ENCODE assay signal across 23 mouse cellular contexts in the genomic region with DNA sequence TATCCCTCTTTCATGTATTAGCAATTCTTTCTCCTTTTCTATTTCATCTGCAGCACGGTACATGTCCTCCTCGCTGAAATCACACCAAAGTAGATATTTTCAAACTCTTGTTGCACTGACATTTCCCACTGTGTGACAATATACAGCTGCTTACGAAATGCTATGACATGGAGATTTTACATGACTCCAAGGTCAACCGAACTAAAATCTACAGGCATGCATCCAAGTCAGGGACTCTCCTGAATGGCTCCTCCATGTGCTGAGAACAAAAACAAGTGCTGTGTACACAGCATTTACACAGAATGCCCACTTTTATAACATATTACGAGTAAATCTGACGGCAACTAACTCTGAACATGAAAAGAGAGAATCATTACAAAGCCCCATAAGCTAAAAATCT. TPM values are rescaled to one million over a fixed set of nuclear protein-coding genes. Genes with fewer than 3 reads are reported as not detected.
DNase-seq lines count a peak whose midpoint lies in the region; TF ChIP-seq lines count a peak whose summit lies in the region.
"Had no signal": no experiment of that assay in that cellular context is flagged by ENCODE, and none has a peak within 500 bp of the region (broad histone marks: within the 10 kb centered on the region; RNA-seq: fewer than 3 reads in every experiment).

No protein-coding gene starts in this region.

- H3K27ac ChIP-seq in heart, adult 2 months, result peak overlapping the region; percentile 36
- H3K27ac ChIP-seq in liver, adult 2 months (replicated peaks; ENCODE audit: insufficient read depth, low read depth, low read length), result no peak overlapping the region
- H3K27ac ChIP-seq: forebrain, embryonic 10.5 days; forebrain, embryonic 13.5 days; hindbrain, embryonic 14.5 days; hindbrain, postnatal 0 days had no signal

- DNase-seq in adrenal gland, postnatal 10 days, result peak; percentile 25
- no peak for DNase-seq in adrenal gland, postnatal 36 days
- no peak for DNase-seq in heart, adult 2 months
- DNase-seq in heart, adult 18-20 months, result no peak
- DNase-seq in liver, adult 2 months (ENCODE audit: extremely low read depth, low read depth, low spot score), result peak; percentile 57
- no peak for DNase-seq in liver
- DNase-seq: adrenal gland, postnatal 25 days; B cell, adult 2 months; cerebellum, adult 18-20 months; cerebellum, adult 9-10 months; cerebellum, postnatal 14 days; gastrocnemius, postnatal 14 days; heart, postnatal 14 days; heart, postnatal 4 days had no signal

- WGBS in heart, adult 2 months, result 63% methylated on average over 6 of the region's 6 CpGs
- WGBS in liver, adult 2 months, result 33% methylated on average over 6 of the region's 6 CpGs

- H3K4me3 ChIP-seq in heart, adult 2 months, result no peak overlapping the region
- no peak overlapping the region for H3K4me3 ChIP-seq in liver, adult 2 months (ENCODE audit: insufficient read depth, low read depth, low read length)
- H3K4me3 ChIP-seq: forebrain, embryonic 10.5 days; forebrain, embryonic 13.5 days; heart, embryonic 12.5 days; heart, embryonic 15.5 days had no signal

- no peak overlapping the region for H3K9ac ChIP-seq in heart, adult 2 months (ENCODE audit: low read depth, low read length)
- H3K9ac ChIP-seq in liver, adult 2 months (ENCODE audit: low read depth, low read length), result no peak overlapping the region
- H3K9ac ChIP-seq: forebrain, embryonic 13.5 days; heart, embryonic 12.5 days; heart, embryonic 15.5 days; hindbrain, embryonic 14.5 days had no signal

- TF ChIP-seq CTCF in heart, adult 2 months (IDR thresholded peaks at IDR 0.05), result no peak
- no peak for TF ChIP-seq CTCF in liver, adult 2 months (IDR thresholded peaks at IDR 0.05; ENCODE audit: low read depth, low read length)

- TF ChIP-seq POLR2A in heart, adult 2 months (IDR thresholded peaks at IDR 0.05; ENCODE audit: insufficient read depth, low read depth, low read length), result no peak
- no peak for TF ChIP-seq POLR2A in liver, adult 2 months (IDR thresholded peaks at IDR 0.05; ENCODE audit: extremely low read depth, insufficient read depth, low read length)

- intact Hi-C loops in heart, adult 2 months (cut with DNase I), result no loop called here

- no peak for TF ChIP-seq EP300 in heart, adult 2 months (IDR thresholded peaks at IDR 0.05; ENCODE audit: insufficient read depth, low read depth, low read length)

- H3K27me3 ChIP-seq in heart, adult 2 months (ENCODE audit: control insufficient read depth, insufficient read depth, low read length), result no peaks in the 10 kb centered on the region
- H3K27me3 ChIP-seq in liver, adult 2 months (ENCODE audit: control insufficient read depth, insufficient read depth, low read length), result no peaks in the 10 kb centered on the region
- H3K27me3 ChIP-seq: CH12.LX; forebrain, embryonic 13.5 days; heart, embryonic 12.5 days; heart, embryonic 15.5 days; Patski had no signal

- peaks cover 22% of the 10 kb centered on the region for H3K4me1 ChIP-seq in heart, adult 2 months (ENCODE audit: control insufficient read depth, insufficient read depth, low read length)
- H3K4me1 ChIP-seq in liver, adult 2 months (ENCODE audit: control insufficient read depth, insufficient read depth, low read length), result peaks cover 58% of the 10 kb centered on the region

- no peaks in the 10 kb centered on the region; the same call in 1 of the 2 replicates for H3K79me2 ChIP-seq in heart, adult 2 months (replicated peaks; ENCODE audit: control insufficient read depth, insufficient read depth, low read length)
- peaks cover 33% of the 10 kb centered on the region for H3K79me2 ChIP-seq in liver, adult 2 months (ENCODE audit: control insufficient read depth, insufficient read depth, low read length)

- peaks cover 22% of the 10 kb centered on the region for H3K36me3 ChIP-seq in heart, adult 2 months (ENCODE audit: control insufficient read depth, insufficient read depth, low read length)
- peaks cover 27% of the 10 kb centered on the region for H3K36me3 ChIP-seq in liver, adult 2 months (ENCODE audit: control insufficient read depth, insufficient read depth, low read length)

RNA-seq across cellular contexts. Expression of a gene that starts 7.2 kb away (rescaled TPM):
- total RNA-seq in adrenal gland, postnatal 10 days (2021), result 10 to 100 TPM; 32.8 to 35.7 TPM
- total RNA-seq in adrenal gland, postnatal 36 days (2021), result 10 to 100 TPM; 32.5 to 39.5 TPM
- 10 to 100 TPM; 24.6 to 26.1 TPM for total RNA-seq in heart, adult 2 months (2021)
- 18.7 and 22.5 TPM in 2 replicates for polyA plus RNA-seq in heart, adult 2 months (2012; rRNA removed)
- 10 to 100 TPM; 26.6 to 26.8 TPM for total RNA-seq in heart, adult 18-20 months (2021)
- total RNA-seq in liver, adult 2 months (2014; rRNA removed), result 29.7 and 33.4 TPM in 2 replicates
- polyA plus RNA-seq in liver, adult 2 months (2012; rRNA removed), result 49.3 and 58.0 TPM in 2 replicates

RNA-seq across cellular contexts. Expression of a gene that starts 58.1 kb away (rescaled TPM):
- 1 to 10 TPM; 7.6 to 8.4 TPM for total RNA-seq in adrenal gland, postnatal 10 days (2021)
- 1 to 10 TPM; 6.1 to 7.5 TPM for total RNA-seq in adrenal gland, postnatal 36 days (2021)
- 1 to 10 TPM; 1.9 to 3.0 TPM for total RNA-seq in heart, adult 2 months (2021)
- polyA plus RNA-seq in heart, adult 2 months (2012; rRNA removed), result 1.5 and 1.9 TPM in 2 replicates
- 1 to 10 TPM; 1.8 to 4.4 TPM for total RNA-seq in heart, adult 18-20 months (2021)
- 2.1 and 3.4 TPM in 2 replicates for total RNA-seq in liver, adult 2 months (2014; rRNA removed)
- 0.36 and 0.78 TPM in 2 replicates for polyA plus RNA-seq in liver, adult 2 months (2012; rRNA removed)
- total RNA-seq: G1E had no signal
- polyA plus RNA-seq: G1E had no signal

Comparison
In these comparisons a context has a peak if more than half of its experiments do, and no peak if none do; other contexts are left out.
1. DNase-seq: peak in adrenal gland, postnatal 10 days (single experiment) and liver, adult 2 months (single experiment); none in adrenal gland, postnatal 36 days (0 of 2), heart, adult 2 months (0 of 2), heart, adult 18-20 months (0 of 2) and liver (single experiment).